Mouse (Mus musculus) heart, adult 10 weeks (tissue): Measurements from ENCODE around the gene Olfr1157. TPM values are rescaled to one million over a fixed set of nuclear protein-coding genes. Genes with fewer than 3 reads are reported as not detected.

Experiments
- polyA plus RNA-seq: library from polyadenylated mRNA; stranded (reverse); fragments of 350-450 nt; fragmentation: Illumina TruSeq; extraction: RNeasy Lipid Tissue Mini Kit (QIAGEN cat#74804); gene quantifications from one replicate; pipeline ENCODE4 v1.2.3, GENCODE M21; 2014; ENCODE audit warnings: low read depth, low replicate concordance

Gene Olfr1157
- polyA plus RNA-seq, result not detected

GRCm38 (mm10) chr2:87968199-87968598 is at the start of gene Olfr1157:
Olfr1157 (minus strand) TSS chr2:87968299.

GRCm38 (mm10) chr2:88007515-88008318 is 39.6 kb upstream of the Olfr1157 start, which contains the start of gene Olfr1160:
Olfr1160 (minus strand) TSS chr2:88008268.

GRCm38 (mm10) chr2:87989813-87990212 is 21.7 kb upstream of the Olfr1157 start, which contains the start of gene Olfr1158:
Olfr1158 (plus strand) TSS chr2:87990113.

GRCm38 (mm10) chr2:87974563-87974962 is 6.5 kb upstream of the Olfr1157 start, which contains the start of gene Olfr74:
Olfr74 (minus strand) TSS chr2:87974663.

GRCm38 (mm10) chr2:87953000-87953399 is 15.1 kb downstream of the Olfr1157 start, which contains the start of gene Olfr1156:
Olfr1156 (minus strand) TSS chr2:87953100.

GRCm38 (mm10) chr2:87945037-87945436 is 23.1 kb downstream of the Olfr1157 start, which contains the start of gene Olfr1155:
Olfr1155 (minus strand) TSS chr2:87945137.

Other genes starting within 250 kb of the Olfr1157 start
- not detected for gene Olfr1138, start 228.3 kb downstream of the Olfr1157 start, polyA plus RNA-seq
- not detected for gene Olfr1140, start 224.5 kb downstream of the Olfr1157 start, polyA plus RNA-seq
- gene Olfr1141, start 214.3 kb downstream of the Olfr1157 start, polyA plus RNA-seq, result not detected
- not detected for gene Olfr152, start 188.8 kb downstream of the Olfr1157 start, polyA plus RNA-seq
- gene Olfr1143, start 167.7 kb downstream of the Olfr1157 start, polyA plus RNA-seq, result not detected
- not detected for gene Olfr1145, start 158.5 kb downstream of the Olfr1157 start, polyA plus RNA-seq
- not detected for gene Olfr1148, start 137.8 kb downstream of the Olfr1157 start, polyA plus RNA-seq
- gene Olfr1150-ps1, start 124.3 kb downstream of the Olfr1157 start, polyA plus RNA-seq, result not detected
- gene Olfr1151, start 112.4 kb downstream of the Olfr1157 start, polyA plus RNA-seq, result not detected
- gene Olfr1152, start 101.8 kb downstream of the Olfr1157 start, polyA plus RNA-seq, result not detected
- not detected for gene Olfr1153, start 73.3 kb downstream of the Olfr1157 start, polyA plus RNA-seq
- gene Olfr1154, start 63.1 kb downstream of the Olfr1157 start, polyA plus RNA-seq, result not detected
- not detected for gene Olfr1155, start 23.2 kb downstream of the Olfr1157 start, polyA plus RNA-seq
- gene Olfr1156, start 15.2 kb downstream of the Olfr1157 start, polyA plus RNA-seq, result not detected
- not detected for gene Olfr74, start 6.4 kb upstream of the Olfr1157 start, polyA plus RNA-seq
- gene Olfr1158, start 21.8 kb upstream of the Olfr1157 start, polyA plus RNA-seq, result not detected
- gene Olfr1160, start 40.0 kb upstream of the Olfr1157 start, polyA plus RNA-seq, result not detected
- not detected for gene Olfr1161, start 54.5 kb upstream of the Olfr1157 start, polyA plus RNA-seq
- gene Olfr73, start 69.4 kb upstream of the Olfr1157 start, polyA plus RNA-seq, result not detected
- gene Olfr1162, start 82.8 kb upstream of the Olfr1157 start, polyA plus RNA-seq, result not detected
- not detected for gene Olfr1163, start 103.5 kb upstream of the Olfr1157 start, polyA plus RNA-seq
- gene Olfr1164, start 125.7 kb upstream of the Olfr1157 start, polyA plus RNA-seq, result not detected
- not detected for gene Olfr1166, start 160.0 kb upstream of the Olfr1157 start, polyA plus RNA-seq
- not detected for gene Olfr1167, start 186.9 kb upstream of the Olfr1157 start, polyA plus RNA-seq
- not detected for gene Olfr1168, start 213.6 kb upstream of the Olfr1157 start, polyA plus RNA-seq